Mouse (Mus musculus): ENCODE measurements around the gene Phtf1.

Phtf1 gene

GRCm38 (mm10) chr3:104020101-104020500 lies 52.2 kb downstream of the Phtf1 start:
- no peak for DNase-seq (ENCODE audit: low read depth)

GRCm38 (mm10) chr3:104026938-104027337 lies 59.0 kb downstream of the Phtf1 start:
- DNase-seq (ENCODE audit: low read depth) = no peak

GRCm38 (mm10) chr3:104032086-104032485 lies 64.2 kb downstream of the Phtf1 start:
- no peak for DNase-seq (ENCODE audit: low read depth)

- DNase-seq (ENCODE audit: low read depth) = no peak
Measured at GRCm38 (mm10) chr3:104032747-104033146, 64.8 kb downstream of the Phtf1 start.

GRCm38 (mm10) chr3:104059001-104059622 lies 91.2 kb downstream of the Phtf1 start:
- DNase-seq (ENCODE audit: low read depth) = no peak

GRCm38 (mm10) chr3:104069395-104069794 lies 101.5 kb downstream of the Phtf1 start:
- no peak for DNase-seq (ENCODE audit: low read depth)
